Mouse (Mus musculus) stomach, embryonic 15.5 days (tissue): ENCODE results near the gene Cfap58. TPM values are rescaled to one million over a fixed set of nuclear protein-coding genes. Genes with fewer than 3 reads are reported as not detected.

Experiments used
- ATAC-seq: fragments of 200-750 bp; cut with Nextera tagmentation; 2 replicates; pipeline ENCODE4 v1.8.0; 2017; ENCODE audit warnings: low read depth, moderate number of reproducible peaks, moderate TSS enrichment; ENCODE audit not compliant: insufficient read depth, low FRiP score
- H3K27ac ChIP-seq: fragments of 300-500 bp; sonication (generic); 2 replicates; pipeline ENCODE4 v1.5.1; 2015; ENCODE audit warnings: mild to moderate bottlenecking, inconsistent platforms
- H3K27me3 ChIP-seq: fragments of 300-500 bp; sonication (generic); replicated peaks from 2 replicates; pipeline ENCODE4 v1.6.1; 2015; ENCODE audit warnings: inconsistent platforms
- H3K36me3 ChIP-seq: fragments of 300-500 bp; sonication (generic); 2 replicates; pipeline ENCODE4 v1.6.1; 2015; ENCODE audit warnings: inconsistent platforms
- H3K4me1 ChIP-seq: fragments of 300-500 bp; sonication (generic); 2 replicates; pipeline ENCODE4 v1.6.1; 2015; ENCODE audit warnings: inconsistent platforms
- H3K4me2 ChIP-seq: fragments of 300-500 bp; sonication (generic); 2 replicates; pipeline ENCODE4 v1.6.1; 2015; ENCODE audit warnings: mild to moderate bottlenecking, inconsistent platforms
- H3K4me3 ChIP-seq: fragments of 300-500 bp; sonication (generic); replicated peaks from 2 replicates; pipeline ENCODE4 v1.5.1; 2015; ENCODE audit warnings: inconsistent platforms
- H3K9ac ChIP-seq: fragments of 300-500 bp; sonication (generic); 2 replicates; pipeline ENCODE4 v1.6.1; 2015; ENCODE audit warnings: inconsistent platforms
- H3K9me3 ChIP-seq: fragments of 300-500 bp; sonication (generic); 2 replicates; pipeline ENCODE4 v1.6.1; 2016; ENCODE audit warnings: inconsistent platforms
- WGBS: fragments of 180-500 bp; shearing (Covaris S2); methylation state at CpG from one replicate; pipeline ENCODE4 v1.1.7; 2015; 5-methylcytosine and 5-hydroxymethylcytosine counted together
- polyA plus RNA-seq: library from polyadenylated mRNA; unstranded; fragments of >200 nt; fragmentation: Nextera tagmentation; extraction: Ambion mirVana; gene quantifications from 2 replicates; pipeline ENCODE4 v1.2.1, GENCODE M21; 2015

Cfap58 gene
- polyA plus RNA-seq, 1 experiment from 2014 or later: not detected

DNA sequence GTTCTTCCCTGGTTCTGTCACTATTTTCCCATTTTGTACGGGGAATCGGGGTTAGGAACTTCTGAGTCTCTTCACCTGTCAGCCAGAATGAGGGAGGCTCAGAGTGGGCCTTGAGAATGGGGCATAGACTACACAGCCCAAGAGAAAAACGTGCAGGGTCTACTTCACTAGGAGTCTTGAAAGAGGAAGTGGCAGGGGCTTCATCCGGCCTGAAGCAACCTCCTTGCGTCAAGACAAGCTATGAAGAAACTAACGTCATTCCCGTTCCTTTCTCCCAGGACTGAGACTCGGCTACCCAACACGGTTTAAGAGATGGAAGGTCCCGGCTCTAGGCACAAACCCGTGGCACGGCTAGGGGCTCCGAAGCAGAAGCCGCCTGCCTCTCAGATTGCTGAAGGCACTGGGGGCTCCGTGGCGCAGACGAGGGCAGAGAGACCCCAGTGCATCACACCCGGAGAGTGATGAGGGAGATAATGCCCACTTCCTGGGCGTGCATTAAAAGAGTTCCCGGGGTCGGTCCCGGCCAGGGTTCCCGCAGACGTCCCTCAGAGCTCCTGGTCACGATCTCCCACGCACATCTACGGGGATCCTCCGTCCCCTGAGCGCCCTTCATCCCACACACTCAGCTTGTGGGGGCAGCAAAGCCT, 18.9 kb upstream of the Cfap58 start:
- Histone ChIP-seq H3K9me3 (no peaks in the 10 kb centered on the region), H3K4me3 (peak overlapping the region; percentile 93), H3K36me3 (no peaks in the 10 kb centered on the region), H3K4me1 (peaks cover 28% of the 10 kb centered on the region), H3K27ac (peak overlapping the region; percentile 97), H3K9ac (peak overlapping the region; percentile 95), H3K27me3 (no peaks in the 10 kb centered on the region), H3K4me2 (peak overlapping the region; percentile 86)
- WGBS: 1% methylated on average over 29 of the region's 29 CpGs
- no peak; the same call in 1 of the 2 replicates for ATAC-seq

DNA sequence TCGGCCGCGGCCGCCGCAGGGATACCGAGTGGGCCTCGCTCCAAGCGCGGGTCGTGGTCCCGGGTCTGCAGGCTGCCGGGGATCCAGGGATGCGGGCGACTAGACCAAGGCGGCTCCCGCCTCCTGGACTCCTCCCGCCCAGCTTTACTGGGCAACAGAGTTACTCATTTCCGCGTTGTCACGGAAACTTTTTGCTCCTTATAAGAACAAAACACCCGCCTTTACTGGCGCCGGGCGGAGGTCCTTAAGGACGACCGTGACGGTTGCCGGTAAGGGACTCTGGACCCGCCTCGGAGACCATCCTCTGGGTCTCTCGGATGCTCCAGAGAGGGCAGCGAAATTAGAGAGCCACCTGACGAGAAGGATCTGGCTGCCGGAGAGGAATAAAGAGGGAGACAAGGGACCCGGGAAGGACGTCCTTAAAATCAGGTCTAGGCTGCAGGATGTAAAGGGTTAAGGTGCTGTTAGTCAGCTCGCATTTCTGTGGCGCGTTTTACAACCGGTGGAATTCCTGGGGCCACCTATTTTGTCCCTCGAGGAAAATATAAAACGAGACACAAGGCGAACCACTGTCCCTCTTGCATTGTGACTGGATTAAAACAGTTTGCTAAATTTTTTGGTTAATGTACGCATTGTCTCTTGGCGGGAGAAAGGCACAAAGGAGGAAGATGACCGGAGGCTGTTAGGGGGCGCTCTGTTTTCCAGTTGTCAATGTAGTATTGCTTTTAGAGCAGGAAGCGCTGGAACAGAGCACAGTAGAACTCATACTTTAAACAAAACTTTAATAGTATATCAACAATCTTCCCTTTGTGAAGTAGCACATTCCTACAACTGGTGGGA, 18.1 kb upstream of the Cfap58 start, which contains the start of the genes Cfap43 and Itprip:
Gene Cfap43 (minus strand): TSS at position 162 of the 840 bp plus-strand sequence.
Gene Itprip (minus strand): TSS at position 174 of the 840 bp plus-strand sequence.
- ATAC-seq: peak; percentile 85
- Histone ChIP-seq H3K4me2 (peak within 1 kb of the TSS; percentile 86), H3K9ac (peak within 1 kb of the TSS; percentile 95), H3K4me3 (peak within 1 kb of the TSS; percentile 93), H3K9me3 (no peaks in the 10 kb centered on the region), H3K4me1 (peaks cover 28% of the 10 kb centered on the region), H3K27ac (peak within 1 kb of the TSS; percentile 97), H3K36me3 (no peaks in the 10 kb centered on the region), H3K27me3 (no peaks in the 10 kb centered on the region)
- under 1% methylated on average over 48 of the region's 48 CpGs for WGBS

- peak overlapping the region; percentile 93 for H3K4me3 ChIP-seq
- H3K27me3 ChIP-seq: no peaks in the 10 kb centered on the region
- peaks cover 28% of the 10 kb centered on the region for H3K4me1 ChIP-seq
- H3K9ac ChIP-seq: no peak overlapping the region; the same call in 1 of the 2 replicates
- no peaks in the 10 kb centered on the region for H3K9me3 ChIP-seq
- H3K36me3 ChIP-seq: no peaks in the 10 kb centered on the region
- under 1% methylated on average over 8 of the region's 8 CpGs for WGBS
- peak overlapping the region; percentile 86 for H3K4me2 ChIP-seq
- ATAC-seq: peak; percentile 1; the same call in 1 of the 2 replicates
- peak overlapping the region; percentile 97 for H3K27ac ChIP-seq
Measured at GRCm38 (mm10) chr19:47919966-47920375, 17.5 kb upstream of the Cfap58 start.

DNA sequence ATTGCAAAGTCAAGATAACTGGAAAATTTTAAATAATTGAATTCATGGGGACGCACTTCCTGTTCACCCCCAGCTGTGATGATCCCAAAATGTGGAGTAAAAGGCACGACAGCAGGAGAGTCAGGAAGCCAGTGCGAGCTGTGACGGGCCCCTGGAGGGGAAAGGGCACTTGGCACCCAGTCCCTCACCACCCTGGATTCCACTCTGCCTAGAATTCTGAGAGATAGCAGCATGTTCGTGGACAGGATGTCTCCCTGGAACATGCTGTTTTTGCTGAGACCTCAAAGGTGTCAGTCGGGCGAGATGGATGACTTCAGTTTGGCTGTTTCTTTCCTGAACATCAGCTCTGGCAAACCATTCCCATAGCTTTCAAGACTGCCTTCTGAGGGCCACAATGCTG, 11.7 kb upstream of the Cfap58 start:
- H3K9me3 ChIP-seq: no peaks in the 10 kb centered on the region
- H3K4me3 ChIP-seq: no peak overlapping the region
- no peak overlapping the region for H3K27ac ChIP-seq

DNA sequence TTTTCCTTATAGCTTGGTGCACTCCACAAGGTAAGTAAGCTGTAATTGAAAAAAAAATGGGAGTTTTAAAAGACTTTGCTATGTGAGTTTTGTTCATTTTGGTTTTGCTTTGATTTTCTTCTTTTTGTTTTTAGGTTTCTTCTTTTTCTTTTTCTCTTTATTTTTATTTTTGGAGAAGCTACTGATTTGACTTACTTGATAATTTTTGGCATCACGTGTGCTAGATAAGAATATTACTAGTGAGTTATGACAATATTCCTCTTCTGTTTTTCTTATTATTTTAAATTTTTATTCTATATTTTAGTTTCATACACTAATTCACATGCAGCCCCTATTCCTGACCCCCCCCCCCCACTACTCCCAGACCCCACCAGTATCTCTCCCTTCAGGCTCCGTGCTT, 10.4 kb upstream of the Cfap58 start:
- no peak overlapping the region for H3K4me3 ChIP-seq
- no peak for ATAC-seq
- no peak overlapping the region for H3K27ac ChIP-seq
- H3K9me3 ChIP-seq: no peaks in the 10 kb centered on the region
- H3K9ac ChIP-seq: no peak overlapping the region
- no peak overlapping the region for H3K4me2 ChIP-seq
- 80% methylated on average over 2 of the region's 2 CpGs for WGBS
- no peaks in the 10 kb centered on the region for H3K4me1 ChIP-seq
- no peaks in the 10 kb centered on the region for H3K27me3 ChIP-seq
- no peaks in the 10 kb centered on the region for H3K36me3 ChIP-seq

More for the DNA sequence above, 11.7 kb upstream of the Cfap58 start:
- 68% methylated on average over 7 of the region's 7 CpGs for WGBS
- Histone ChIP-seq H3K4me2 (no peak overlapping the region), H3K36me3 (no peaks in the 10 kb centered on the region), H3K4me1 (no peaks in the 10 kb centered on the region), H3K27me3 (no peaks in the 10 kb centered on the region), H3K9ac (no peak overlapping the region)
- no peak for ATAC-seq

GRCm38 (mm10) chr19:47929043-47929442, 8.4 kb upstream of the Cfap58 start:
- Histone ChIP-seq H3K36me3 (no peaks in the 10 kb centered on the region), H3K27ac (no peak overlapping the region; the same call in 1 of the 2 replicates), H3K9ac (no peak overlapping the region), H3K4me2 (no peak overlapping the region), H3K9me3 (no peaks in the 10 kb centered on the region), H3K27me3 (no peaks in the 10 kb centered on the region), H3K4me1 (no peaks in the 10 kb centered on the region), H3K4me3 (no peak overlapping the region)
- ATAC-seq: no peak
- WGBS: 55% methylated on average over 4 of the region's 4 CpGs

- H3K36me3 ChIP-seq: no peaks in the 10 kb centered on the region
- 37% methylated on average over 7 of the region's 7 CpGs for WGBS
- peak; percentile 56; the same call in 1 of the 2 replicates for ATAC-seq
- H3K27ac ChIP-seq: no peak overlapping the region; the same call in 1 of the 2 replicates
- no peaks in the 10 kb centered on the region for H3K9me3 ChIP-seq
- H3K4me2 ChIP-seq: no peak overlapping the region
- no peak overlapping the region for H3K4me3 ChIP-seq
- no peaks in the 10 kb centered on the region for H3K27me3 ChIP-seq
- H3K4me1 ChIP-seq: no peaks in the 10 kb centered on the region
- no peak overlapping the region for H3K9ac ChIP-seq
Measured at GRCm38 (mm10) chr19:47931982-47932638, 5.4 kb upstream of the Cfap58 start.

- H3K4me3 ChIP-seq: no peak overlapping the region
- H3K9ac ChIP-seq: no peak overlapping the region
- no peaks in the 10 kb centered on the region for H3K9me3 ChIP-seq
- no peak for ATAC-seq
- 0 out of 2 replicates have a peak, but pooled peaks cover 7% of the 10 kb centered on the region for H3K27me3 ChIP-seq
- H3K27ac ChIP-seq: no peak overlapping the region
- H3K36me3 ChIP-seq: no peaks in the 10 kb centered on the region
- H3K4me1 ChIP-seq: no peaks in the 10 kb centered on the region; the same call in none of the 2 replicates
- no peak overlapping the region for H3K4me2 ChIP-seq
- 88% methylated on average over 8 of the region's 8 CpGs for WGBS
Measured at GRCm38 (mm10) chr19:47934146-47934545, 3.3 kb upstream of the Cfap58 start.

- H3K36me3 ChIP-seq: no peaks in the 10 kb centered on the region
- no peak overlapping the region for H3K4me3 ChIP-seq
- no peak overlapping the region; the same call in 1 of the 2 replicates for H3K27ac ChIP-seq
- ATAC-seq: no peak
- no peak overlapping the region for H3K4me2 ChIP-seq
- 65% methylated on average over 16 of the region's 16 CpGs for WGBS
- peaks cover 7% of the 10 kb centered on the region; the same call in 1 of the 2 replicates for H3K27me3 ChIP-seq
- H3K4me1 ChIP-seq: no peaks in the 10 kb centered on the region; the same call in none of the 2 replicates
- H3K9me3 ChIP-seq: no peaks in the 10 kb centered on the region
- no peak overlapping the region for H3K9ac ChIP-seq
Measured at GRCm38 (mm10) chr19:47934636-47935238, 2.7 kb upstream of the Cfap58 start.

DNA sequence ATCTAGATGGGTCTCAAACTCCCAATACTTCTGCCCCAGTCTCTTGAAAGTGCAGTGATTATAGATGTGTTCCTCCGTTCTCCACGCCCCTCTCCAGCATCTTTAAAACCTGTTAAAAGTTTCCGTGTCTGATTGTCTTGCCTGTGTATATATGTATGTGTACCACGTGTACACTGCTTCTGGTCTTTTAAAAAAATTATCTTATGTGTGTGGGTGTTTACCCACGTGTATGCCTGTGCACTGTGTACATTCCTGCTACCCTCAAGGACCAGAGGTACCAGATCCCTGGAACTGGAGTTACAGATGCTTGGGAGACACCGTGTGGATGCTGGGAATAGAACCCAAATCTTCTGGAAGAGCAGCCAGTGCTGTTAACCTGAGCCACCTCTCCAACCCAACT, 1.9 kb upstream of the Cfap58 start:
- H3K27ac ChIP-seq: no peak overlapping the region
- ATAC-seq: no peak
- WGBS: 72% methylated on average over 6 of the region's 6 CpGs
- H3K36me3 ChIP-seq: no peaks in the 10 kb centered on the region
- no peaks in the 10 kb centered on the region for H3K9me3 ChIP-seq
- H3K4me3 ChIP-seq: no peak overlapping the region
- no peak overlapping the region for H3K4me2 ChIP-seq
- peaks cover 7% of the 10 kb centered on the region; the same call in 1 of the 2 replicates for H3K27me3 ChIP-seq
- no peak overlapping the region for H3K9ac ChIP-seq
- H3K4me1 ChIP-seq: no peaks in the 10 kb centered on the region; the same call in none of the 2 replicates

GRCm38 (mm10) chr19:47936490-47936889, 985 bp upstream of the Cfap58 start:
- H3K4me2 ChIP-seq: no peak overlapping the region
- H3K4me3 ChIP-seq: no peak overlapping the region
- 83% methylated on average over 11 of the region's 11 CpGs for WGBS
- H3K9me3 ChIP-seq: no peaks in the 10 kb centered on the region
- no peak for ATAC-seq
- no peaks in the 10 kb centered on the region; the same call in none of the 2 replicates for H3K4me1 ChIP-seq
- no peaks in the 10 kb centered on the region for H3K36me3 ChIP-seq
- H3K27me3 ChIP-seq: peaks cover 7% of the 10 kb centered on the region; the same call in 1 of the 2 replicates
- no peak overlapping the region for H3K9ac ChIP-seq
- H3K27ac ChIP-seq: no peak overlapping the region
